Mouse (Mus musculus) embryonic facial prominence, embryonic 10.5 days (tissue): ENCODE measurements around the gene Gprin1. TPM values are rescaled to one million over a fixed set of nuclear protein-coding genes. Genes with fewer than 3 reads are reported as not detected.

Source experiments
- DNase-seq: peaks from one replicate; pipeline ENCODE4 v3.0.0-alpha.2; 2017; ENCODE audit warnings: low spot score
- H3K27ac ChIP-seq: fragments of 300-500 bp; sonication (generic); replicated peaks from 2 replicates; pipeline ENCODE4 v1.5.1; 2016; ENCODE audit warnings: mild to moderate bottlenecking
- H3K27me3 ChIP-seq: fragments of 300-500 bp; sonication (generic); replicated peaks from 2 replicates; pipeline ENCODE4 v1.6.1; 2016; ENCODE audit warnings: low read depth, mild to moderate bottlenecking; ENCODE audit not compliant: poor library complexity, severe bottlenecking
- H3K36me3 ChIP-seq: fragments of 300-500 bp; sonication (generic); replicated peaks from 2 replicates; pipeline ENCODE4 v1.6.1; 2016; ENCODE audit warnings: mild to moderate bottlenecking, moderate library complexity
- H3K4me1 ChIP-seq: fragments of 300-500 bp; sonication (generic); 2 replicates; pipeline ENCODE4 v1.6.1; 2016
- H3K4me3 ChIP-seq: fragments of 300-500 bp; sonication (generic); 2 replicates; pipeline ENCODE4 v1.5.1; 2016; ENCODE audit warnings: mild to moderate bottlenecking, moderate library complexity
- H3K9me3 ChIP-seq: fragments of 300-500 bp; sonication (generic); 2 replicates; pipeline ENCODE4 v1.6.1; 2016; ENCODE audit warnings: mild to moderate bottlenecking
- WGBS: fragments of 180-500 bp; shearing (Covaris S2); methylation state at CpG from one replicate; pipeline ENCODE4 v1.1.7; 2016; 5-methylcytosine and 5-hydroxymethylcytosine counted together
- polyA plus RNA-seq: library from polyadenylated mRNA; unstranded; fragments of >200 nt; fragmentation: Nextera tagmentation; extraction: Ambion mirVana; gene quantifications from 2 replicates; pipeline ENCODE4 v1.2.1, GENCODE M21; 2016

The Gprin1 gene
- polyA plus RNA-seq, 1 experiment from 2014 or later: 0.66 TPM

- Histone ChIP-seq H3K27me3 (peaks cover 77% of the 10 kb centered on the region), H3K4me3 (peak overlapping the region; percentile 59), H3K27ac (peak overlapping the region; percentile 73), H3K9me3 (no peaks in the 10 kb centered on the region), H3K4me1 (peaks cover 36% of the 10 kb centered on the region), H3K36me3 (no peaks in the 10 kb centered on the region)
- DNase-seq: peak; percentile 95
- under 1% methylated on average over 43 of the region's 43 CpGs for WGBS
Observed at GRCm38 (mm10) chr13:54758045-54758755, 8.5 kb upstream of the Gprin1 start.

DNA sequence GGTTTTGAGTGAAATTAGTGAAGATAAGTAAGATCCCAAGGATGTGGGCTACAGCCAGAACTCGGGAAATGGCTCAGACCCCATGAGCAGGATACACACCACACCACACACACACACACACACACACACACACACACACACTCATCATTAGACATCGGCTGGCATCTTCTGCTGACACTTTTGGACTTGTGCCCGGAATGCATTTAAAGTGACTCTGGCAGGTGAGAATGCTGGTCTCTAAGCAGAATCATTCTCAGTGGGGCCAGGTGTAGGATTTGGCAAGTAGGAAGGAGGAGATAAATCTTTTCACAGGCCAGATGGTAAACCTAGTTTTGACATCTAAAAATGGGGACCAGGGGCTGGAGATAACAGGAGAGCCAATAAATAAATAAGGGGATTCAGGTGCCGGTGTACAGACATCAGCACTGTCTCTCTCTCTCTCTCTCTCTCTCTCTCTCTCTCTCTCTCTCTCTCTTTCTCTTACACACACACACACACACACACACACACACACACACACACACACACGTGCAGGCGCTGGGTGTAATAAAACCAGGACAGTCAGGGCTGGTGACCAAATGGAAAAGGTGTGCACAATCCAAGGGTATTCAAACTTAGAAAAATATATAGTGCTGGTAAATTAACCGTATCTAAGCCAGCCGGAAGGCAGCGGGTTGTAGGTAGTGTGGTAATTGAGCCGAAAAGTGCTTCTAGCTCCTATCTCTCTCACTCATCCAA, 7.6 kb upstream of the Gprin1 start:
- no peak for DNase-seq
- Histone ChIP-seq H3K27ac (no peak overlapping the region), H3K36me3 (no peaks in the 10 kb centered on the region), H3K27me3 (peaks cover 76% of the 10 kb centered on the region), H3K4me1 (peaks cover 36% of the 10 kb centered on the region), H3K9me3 (no peaks in the 10 kb centered on the region), H3K4me3 (peak overlapping the region; percentile 59)
- 47% methylated on average over 10 of the region's 10 CpGs for WGBS

DNA sequence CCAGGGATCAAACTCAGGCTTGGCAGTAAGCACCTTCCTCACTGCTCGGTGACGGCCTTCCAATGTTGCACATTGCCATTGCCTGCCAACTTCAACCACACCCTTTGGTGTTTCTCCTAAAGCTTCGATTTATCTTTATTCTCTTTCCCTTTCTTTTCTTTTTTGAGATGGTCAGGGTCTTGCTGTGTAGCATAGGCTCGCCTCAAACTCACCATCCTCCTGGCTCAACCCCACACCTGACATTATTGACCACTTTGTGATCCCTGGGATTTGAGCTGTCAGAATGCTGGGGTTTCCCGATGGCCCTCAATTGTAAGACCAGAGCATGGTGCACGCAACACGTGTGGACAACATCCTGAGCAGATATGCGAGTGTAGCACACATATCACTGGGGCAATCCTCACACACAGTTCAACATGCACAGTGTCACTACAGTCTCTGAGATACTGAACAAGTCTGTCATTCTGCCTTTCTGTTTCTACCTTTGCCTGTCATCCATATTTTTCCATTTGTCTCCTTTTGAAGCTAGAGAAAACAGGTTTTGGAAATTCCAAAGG, 6.6 kb upstream of the Gprin1 start:
- DNase-seq: no peak

DNA sequence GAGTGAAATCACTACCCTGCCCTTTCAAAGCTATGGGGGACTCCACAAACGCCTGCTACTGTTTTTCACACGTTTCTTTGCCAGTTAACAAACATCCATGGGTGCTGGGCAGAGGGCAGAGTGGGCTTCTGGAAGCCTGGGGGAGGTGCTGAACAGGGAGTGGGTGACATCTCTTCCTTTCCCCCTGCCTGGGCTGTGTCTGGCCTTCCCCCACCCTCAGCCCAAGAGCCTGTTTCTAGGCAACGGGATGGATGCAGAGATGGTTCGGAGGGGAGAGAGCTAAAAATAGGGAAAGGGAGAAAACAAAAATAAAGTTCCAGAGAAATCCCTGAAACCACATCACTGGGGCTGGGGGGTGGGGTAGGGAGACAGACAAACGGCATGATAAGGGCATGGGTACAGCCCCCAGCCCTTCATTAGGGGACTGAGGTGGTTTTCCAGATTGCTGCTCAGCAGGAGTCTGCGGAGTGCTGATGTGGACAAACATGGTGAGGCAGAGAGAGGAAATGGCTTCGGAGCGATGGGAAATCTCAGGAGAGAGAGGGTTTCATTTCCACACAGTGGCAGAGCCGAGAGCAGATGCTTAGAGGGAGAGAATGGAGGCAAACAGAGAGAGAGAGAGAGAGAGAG, 5.6 kb upstream of the Gprin1 start:
- Histone ChIP-seq H3K9me3 (no peaks in the 10 kb centered on the region), H3K36me3 (no peaks in the 10 kb centered on the region), H3K4me3 (no peak overlapping the region), H3K27ac (no peak overlapping the region), H3K27me3 (peaks cover 76% of the 10 kb centered on the region), H3K4me1 (peaks cover 31% of the 10 kb centered on the region)
- 24% methylated on average over 9 of the region's 9 CpGs for WGBS
- DNase-seq: no peak

More for the DNA sequence above, 6.6 kb upstream of the Gprin1 start:
- Histone ChIP-seq H3K4me3 (no peak overlapping the region), H3K4me1 (peaks cover 36% of the 10 kb centered on the region), H3K27me3 (peaks cover 76% of the 10 kb centered on the region), H3K27ac (no peak overlapping the region), H3K9me3 (no peaks in the 10 kb centered on the region), H3K36me3 (no peaks in the 10 kb centered on the region)
- WGBS: 86% methylated on average over 8 of the region's 8 CpGs

- peaks cover 76% of the 10 kb centered on the region for H3K27me3 ChIP-seq
- H3K4me1 ChIP-seq: peaks cover 29% of the 10 kb centered on the region
- no peaks in the 10 kb centered on the region for H3K9me3 ChIP-seq
- H3K36me3 ChIP-seq: no peaks in the 10 kb centered on the region
- WGBS: 49% methylated on average over 12 of the region's 12 CpGs
- H3K4me3 ChIP-seq: no peak overlapping the region
- no peak overlapping the region for H3K27ac ChIP-seq
- no peak for DNase-seq
Observed at GRCm38 (mm10) chr13:54754169-54755080, 4.8 kb upstream of the Gprin1 start.

DNA sequence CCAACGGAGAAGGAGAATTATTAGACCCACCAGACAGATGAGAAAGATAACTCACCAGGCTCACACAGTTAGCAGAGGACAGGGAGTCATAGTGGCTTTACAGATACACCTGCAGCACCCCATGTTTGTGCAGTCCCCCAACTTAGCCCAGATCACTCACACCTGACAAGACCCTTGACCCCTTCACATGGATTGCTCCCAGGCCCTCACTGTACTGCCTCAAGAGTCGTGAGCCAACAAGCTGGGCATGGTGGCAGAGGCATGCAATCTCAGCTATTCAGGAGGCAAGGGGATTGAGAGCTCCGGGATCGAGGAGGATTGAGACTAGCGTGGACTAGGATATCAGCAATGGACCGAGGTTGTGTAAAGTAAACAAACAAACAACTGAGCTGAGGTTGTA, 4.1 kb upstream of the Gprin1 start:
- Histone ChIP-seq H3K4me1 (peaks cover 29% of the 10 kb centered on the region), H3K4me3 (no peak overlapping the region), H3K9me3 (no peaks in the 10 kb centered on the region), H3K27ac (no peak overlapping the region), H3K36me3 (no peaks in the 10 kb centered on the region), H3K27me3 (peaks cover 76% of the 10 kb centered on the region)
- 67% methylated on average over 6 of the region's 6 CpGs for WGBS
- DNase-seq: no peak

GRCm38 (mm10) chr13:54752656-54753055, 3.0 kb upstream of the Gprin1 start:
- Histone ChIP-seq H3K27me3 (peaks cover 83% of the 10 kb centered on the region), H3K36me3 (no peaks in the 10 kb centered on the region), H3K9me3 (no peaks in the 10 kb centered on the region), H3K27ac (no peak overlapping the region), H3K4me1 (peaks cover 20% of the 10 kb centered on the region), H3K4me3 (no peak overlapping the region)
- 73% methylated on average over 10 of the region's 10 CpGs for WGBS
- DNase-seq: no peak

- H3K36me3 ChIP-seq: no peaks in the 10 kb centered on the region
- no peak overlapping the region for H3K4me3 ChIP-seq
- peak; percentile 60 for DNase-seq
- no peak overlapping the region for H3K27ac ChIP-seq
- peaks cover 85% of the 10 kb centered on the region for H3K27me3 ChIP-seq
- WGBS: 2% methylated on average over 8 of the region's 8 CpGs
- H3K9me3 ChIP-seq: no peaks in the 10 kb centered on the region
- H3K4me1 ChIP-seq: peaks cover 22% of the 10 kb centered on the region
Observed at GRCm38 (mm10) chr13:54750699-54751098, 1.0 kb upstream of the Gprin1 start.

- Histone ChIP-seq H3K27ac (peak overlapping the region; percentile 76), H3K4me3 (peak overlapping the region; percentile 66), H3K4me1 (peaks cover 22% of the 10 kb centered on the region), H3K27me3 (peaks cover 82% of the 10 kb centered on the region), H3K36me3 (no peaks in the 10 kb centered on the region), H3K9me3 (no peaks in the 10 kb centered on the region)
- peak; percentile 79 for DNase-seq
- WGBS: 1% methylated on average over 100 of the region's 100 CpGs
Observed at GRCm38 (mm10) chr13:54749061-54749863, 412 bp downstream of the Gprin1 start.

DNA sequence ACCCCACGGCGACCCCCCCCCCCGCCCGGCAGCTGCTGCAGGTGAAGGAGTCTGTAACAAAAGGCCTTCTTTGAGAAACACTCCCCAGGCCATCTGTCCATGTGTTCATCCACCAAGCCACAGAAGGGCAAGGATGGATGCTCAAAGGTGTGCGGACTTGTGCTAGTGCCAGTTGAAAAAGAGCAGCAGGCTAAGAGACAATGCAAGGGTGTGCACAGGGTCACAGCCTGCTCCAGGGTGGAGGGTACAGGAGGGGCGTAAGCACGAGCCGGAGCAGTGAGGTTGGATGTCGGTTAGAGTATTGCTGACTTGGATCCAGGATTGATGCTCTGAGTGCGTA, 983 bp downstream of the Gprin1 start:
- peaks cover 80% of the 10 kb centered on the region for H3K27me3 ChIP-seq
- peak; percentile 9 for DNase-seq
- no peaks in the 10 kb centered on the region for H3K9me3 ChIP-seq
- H3K36me3 ChIP-seq: no peaks in the 10 kb centered on the region
- peaks cover 22% of the 10 kb centered on the region for H3K4me1 ChIP-seq
- 48% methylated on average over 10 of the region's 10 CpGs for WGBS
- H3K4me3 ChIP-seq: peak overlapping the region; percentile 66
- no peak overlapping the region for H3K27ac ChIP-seq

DNA sequence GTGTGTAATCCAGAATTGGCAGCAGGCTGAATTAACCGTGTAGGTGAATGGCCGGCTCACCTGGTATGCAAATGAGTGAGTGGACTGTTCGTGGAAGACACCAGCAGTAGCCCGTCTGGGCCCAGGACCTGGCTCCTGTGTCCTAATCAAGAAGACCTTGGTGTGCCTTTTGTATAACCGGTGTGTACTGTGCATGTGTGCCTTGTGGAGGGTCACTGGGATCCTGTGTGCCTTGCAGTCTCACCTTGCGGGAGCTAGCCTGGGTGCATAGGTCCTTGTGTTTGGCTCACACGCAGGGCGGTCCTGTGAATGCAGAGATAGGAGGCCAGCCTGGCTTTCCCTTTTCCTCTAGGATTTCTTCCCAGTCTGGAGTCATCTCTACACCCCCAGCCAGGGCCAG, 1.5 kb downstream of the Gprin1 start:
- no peaks in the 10 kb centered on the region for H3K36me3 ChIP-seq
- H3K4me3 ChIP-seq: peak overlapping the region; percentile 66; the same call in 1 of the 2 replicates
- H3K27me3 ChIP-seq: peaks cover 80% of the 10 kb centered on the region

More for the DNA sequence above, 1.5 kb downstream of the Gprin1 start:
- Histone ChIP-seq H3K4me1 (peaks cover 22% of the 10 kb centered on the region), H3K9me3 (no peaks in the 10 kb centered on the region), H3K27ac (no peak overlapping the region)
- DNase-seq: no peak
- 85% methylated on average over 8 of the region's 8 CpGs for WGBS
